Mouse (Mus musculus): ENCODE measurements around the gene Slc4a3.

The Slc4a3 gene

GRCm38 (mm10) chr1:75545965-75546956 lies at the start of gene Slc4a3:
Gene Slc4a3 (plus strand): TSS chr1:75546266.
- DNase-seq (ENCODE audit: low spot score), result peak; percentile 56

GRCm38 (mm10) chr1:75498897-75499296 lies 47.2 kb upstream of the Slc4a3 start:
- no peak for DNase-seq (ENCODE audit: low spot score)

- no peak for DNase-seq (ENCODE audit: low spot score)
Observed at GRCm38 (mm10) chr1:75499441-75499840, 46.6 kb upstream of the Slc4a3 start.

GRCm38 (mm10) chr1:75501905-75502304 lies 44.2 kb upstream of the Slc4a3 start:
- no peak for DNase-seq (ENCODE audit: low spot score)

- no peak for DNase-seq (ENCODE audit: low spot score)
Observed at GRCm38 (mm10) chr1:75502945-75503650, 43.0 kb upstream of the Slc4a3 start.

GRCm38 (mm10) chr1:75503651-75503980 lies 42.5 kb upstream of the Slc4a3 start:
- DNase-seq (ENCODE audit: low spot score), result no peak

- no peak for DNase-seq (ENCODE audit: low spot score)
Observed at GRCm38 (mm10) chr1:75504256-75505045, 41.6 kb upstream of the Slc4a3 start.

- peak; percentile 48 for DNase-seq (ENCODE audit: low spot score)
Observed at GRCm38 (mm10) chr1:75505159-75505955, 40.7 kb upstream of the Slc4a3 start.

GRCm38 (mm10) chr1:75505956-75506831 lies 39.9 kb upstream of the Slc4a3 start, which contains the start of gene Obsl1:
Gene Obsl1 (minus strand): TSS chr1:75506452.
- DNase-seq (ENCODE audit: low spot score), result peak; percentile 71

GRCm38 (mm10) chr1:75507006-75507405 lies 39.1 kb upstream of the Slc4a3 start, which contains the start of gene Inha:
Gene Inha (plus strand): TSS chr1:75507077.
- no peak for DNase-seq (ENCODE audit: low spot score)

GRCm38 (mm10) chr1:75509586-75509985 lies 36.5 kb upstream of the Slc4a3 start:
- DNase-seq (ENCODE audit: low spot score), result no peak

GRCm38 (mm10) chr1:75510154-75510553 lies 35.9 kb upstream of the Slc4a3 start:
- no peak for DNase-seq (ENCODE audit: low spot score)

GRCm38 (mm10) chr1:75511437-75512210 lies 34.4 kb upstream of the Slc4a3 start:
- no peak for DNase-seq (ENCODE audit: low spot score)

- DNase-seq (ENCODE audit: low spot score), result no peak
Observed at GRCm38 (mm10) chr1:75512550-75512949, 33.5 kb upstream of the Slc4a3 start.

- no peak for DNase-seq (ENCODE audit: low spot score)
Observed at GRCm38 (mm10) chr1:75516703-75517380, 29.2 kb upstream of the Slc4a3 start.

- no peak for DNase-seq (ENCODE audit: low spot score)
Observed at GRCm38 (mm10) chr1:75517984-75518383, 28.1 kb upstream of the Slc4a3 start.

- DNase-seq (ENCODE audit: low spot score), result no peak
Observed at GRCm38 (mm10) chr1:75518427-75518826, 27.6 kb upstream of the Slc4a3 start.

GRCm38 (mm10) chr1:75519576-75519975 lies 26.5 kb upstream of the Slc4a3 start:
- peak; percentile 39 for DNase-seq (ENCODE audit: low spot score)
